Mouse (Mus musculus): ENCODE measurements around the gene Foxi3.

Foxi3 gene

GRCm38 (mm10) chr6:70996123-70996723, 39.9 kb downstream of the Foxi3 start:
- DNase-seq (ENCODE audit: low spot score), result no peak

DNA sequence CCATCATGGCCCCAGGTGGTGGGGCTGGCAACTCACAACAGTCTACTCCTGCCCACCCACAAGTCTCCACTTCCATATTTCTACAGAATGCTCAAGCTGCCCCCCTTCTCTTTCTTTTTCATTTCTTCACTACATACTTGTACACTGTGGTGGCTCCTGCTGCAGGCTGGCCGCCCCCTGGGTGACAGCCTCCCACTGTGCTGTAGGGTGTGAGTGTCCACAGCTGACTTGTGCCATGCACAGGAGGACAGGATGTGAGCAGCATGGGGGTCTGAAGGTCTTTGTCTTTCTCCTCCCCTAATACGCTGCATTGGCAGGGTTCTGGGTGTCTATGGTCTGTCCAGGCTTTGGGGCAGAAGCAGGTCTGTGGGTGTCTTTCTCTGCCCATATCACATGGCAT, 46.3 kb downstream of the Foxi3 start:
- no peak for DNase-seq (ENCODE audit: low spot score)

GRCm38 (mm10) chr6:71004161-71004560, 47.8 kb downstream of the Foxi3 start:
- no peak for DNase-seq (ENCODE audit: low spot score)

Data from T-cell, adult 2 months (primary cell).